Mouse (Mus musculus) liver, embryonic 14.5 days (tissue): ENCODE data around the gene Pbx4. TPM values are rescaled to one million over a fixed set of nuclear protein-coding genes. Genes with fewer than 3 reads are reported as not detected.
A peak's percentile ranks its signal among the peaks of the same experiment; 100 is the strongest.

Source experiments
- ATAC-seq: fragments of 200-750 bp; cut with Nextera tagmentation; 2 replicates; pipeline ENCODE4 v1.8.0; 2017; ENCODE audit warnings: moderate number of reproducible peaks, mild to moderate bottlenecking, moderate library complexity; ENCODE audit not compliant: insufficient read depth
- DNase-seq, 3 experiments: peaks; one replicate each; pipeline ENCODE4 v3.0.0-alpha.2; 2012 to 2013; ENCODE audit warnings: low read depth in 3 of 3, low spot score in 3 of 3
- H3K27ac ChIP-seq: fragments of 300-500 bp; sonication (generic); 2 replicates; pipeline ENCODE4 v1.5.1; 2014; ENCODE audit warnings: moderate library complexity, mild to moderate bottlenecking, control low read depth, inconsistent platforms
- H3K27me3 ChIP-seq: fragments of 300-500 bp; sonication (generic); 2 replicates; pipeline ENCODE4 v1.6.1; 2014; ENCODE audit warnings: mild to moderate bottlenecking, low read length, moderate library complexity; ENCODE audit not compliant: control insufficient read depth, insufficient read depth
- H3K36me3 ChIP-seq: fragments of 300-500 bp; sonication (generic); replicated peaks from 2 replicates; pipeline ENCODE4 v1.6.1; 2014; ENCODE audit warnings: low read depth; ENCODE audit not compliant: control insufficient read depth, insufficient read depth
- H3K4me1 ChIP-seq, 2 experiments: fragments of 200-500 bp in 1 of 2; fragments of 300-500 bp in 1 of 2; sonication (generic) in 1 of 2; replicated peaks; 2 replicates each; pipeline ENCODE4 v1.6.1; 2012 to 2014; ENCODE audit warnings: antibody characterized with exemption in 1 of 2, inconsistent platforms in 1 of 2, low read length in 1 of 2; ENCODE audit not compliant: control insufficient read depth in 2 of 2, insufficient read depth in 2 of 2
- H3K4me2 ChIP-seq: fragments of 300-500 bp; sonication (generic); 2 replicates; pipeline ENCODE4 v1.6.1; 2014; ENCODE audit warnings: low read depth, mild to moderate bottlenecking, control low read depth, moderate library complexity
- H3K4me3 ChIP-seq, 2 experiments: fragments of 200-500 bp in 1 of 2; fragments of 300-500 bp in 1 of 2; sonication (generic) in 1 of 2; 2 replicates each; pipeline ENCODE4 v1.5.1; 2012 to 2014; ENCODE audit warnings: low read depth in 2 of 2, low read length in 2 of 2, mild to moderate bottlenecking in 2 of 2, control low read depth in 1 of 2, inconsistent platforms in 1 of 2, moderate library complexity in 1 of 2; ENCODE audit not compliant: insufficient read depth in 1 of 2
- H3K9ac ChIP-seq: fragments of 300-500 bp; sonication (generic); replicated peaks from 2 replicates; pipeline ENCODE4 v1.6.1; 2014; ENCODE audit warnings: mild to moderate bottlenecking, control low read depth, moderate library complexity
- H3K9me3 ChIP-seq: fragments of 300-500 bp; sonication (generic); 2 replicates; pipeline ENCODE4 v1.6.1; 2016; ENCODE audit warnings: low read length, mixed read lengths; ENCODE audit not compliant: control insufficient read depth
- CTCF ChIP-seq: IDR thresholded peaks from 2 replicates; pipeline ENCODE4 v1.5.1; 2016; ENCODE audit warnings: antibody characterized with exemption, low read depth, control low read depth
- EP300 ChIP-seq: IDR thresholded peaks from 2 replicates; pipeline ENCODE4 v1.6.1; 2016; ENCODE audit warnings: antibody characterized with exemption, low read depth
- WGBS: fragments of 180-500 bp; shearing (Covaris S2); extraction: QIAGEN DNeasy Blood & Tissue Kit; methylation state at CpG from one replicate; pipeline ENCODE4 v1.1.7; 2014; ENCODE audit not compliant: insufficient replicate concordance; 5-methylcytosine and 5-hydroxymethylcytosine counted together
- polyA plus RNA-seq, 2 experiments: library from polyadenylated mRNA; depleted of rRNA in 1 of 2; stranded (reverse) in 1 of 2; unstranded in 1 of 2; fragments of >200 nt; fragmentation: Nextera tagmentation in 1 of 2; extraction: Ambion mirVana in 1 of 2; gene quantifications; 2 replicates each; pipeline versions ENCODE4 v1.2.1 to v1.2.3; 2012 to 2014

Gene Pbx4
- polyA plus RNA-seq, 2 experiments: 1.7 to 2.5 TPM

DNA sequence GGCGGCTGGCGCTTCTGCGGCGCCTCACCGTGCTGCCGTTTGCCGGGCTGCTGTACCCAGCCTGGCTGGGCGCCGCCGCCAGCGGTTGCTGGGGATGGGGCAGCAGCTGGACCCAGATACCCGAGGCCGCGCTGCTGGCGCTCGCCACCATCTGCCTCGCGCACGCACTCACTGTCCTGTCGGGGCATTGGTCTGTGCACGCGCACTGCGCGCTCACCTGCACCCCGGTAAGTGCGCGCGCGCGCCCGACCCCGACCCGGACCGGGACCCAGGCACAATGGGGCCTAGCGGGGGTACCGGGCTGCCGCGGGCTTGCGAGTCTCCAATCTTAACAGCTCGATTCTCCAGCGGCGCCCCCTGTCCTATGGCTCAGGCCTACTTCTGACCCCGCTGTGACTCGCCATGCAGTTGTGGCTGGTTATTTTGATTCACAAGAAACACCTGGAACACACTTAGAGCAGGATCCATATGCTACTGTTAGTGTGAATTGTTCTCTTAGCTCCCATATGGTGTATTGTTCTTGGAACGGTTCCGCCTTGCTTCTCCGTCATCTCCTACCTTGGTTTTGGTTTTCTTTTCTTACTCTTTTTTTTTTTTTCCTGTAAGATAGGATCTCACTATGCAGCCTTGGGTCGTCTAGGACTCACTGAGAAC lies 40.7 kb upstream of the Pbx4 start:
- peaks cover 27% of the 10 kb centered on the region for H3K36me3 ChIP-seq
- H3K9me3 ChIP-seq: no peaks in the 10 kb centered on the region
- peak overlapping the region; percentile 89 for H3K9ac ChIP-seq
- H3K4me2 ChIP-seq: peak overlapping the region; percentile 77
- peak overlapping the region; percentile 93 to 98 for H3K4me3 ChIP-seq
- no peaks in the 10 kb centered on the region for H3K27me3 ChIP-seq
- ATAC-seq (peak; percentile 68), DNase-seq (peak in 1 of 3 experiments; percentile 39)
- TF ChIP-seq CTCF (0 out of 2 replicates have a peak, but pooled peaks have one; percentile 8), EP300 (no peak)
- peak overlapping the region; percentile 53 for H3K27ac ChIP-seq
- H3K4me1 ChIP-seq: peaks cover 16 to 21% of the 10 kb centered on the region in 2 experiments
- WGBS: under 1% methylated on average over 41 of the region's 48 CpGs

DNA sequence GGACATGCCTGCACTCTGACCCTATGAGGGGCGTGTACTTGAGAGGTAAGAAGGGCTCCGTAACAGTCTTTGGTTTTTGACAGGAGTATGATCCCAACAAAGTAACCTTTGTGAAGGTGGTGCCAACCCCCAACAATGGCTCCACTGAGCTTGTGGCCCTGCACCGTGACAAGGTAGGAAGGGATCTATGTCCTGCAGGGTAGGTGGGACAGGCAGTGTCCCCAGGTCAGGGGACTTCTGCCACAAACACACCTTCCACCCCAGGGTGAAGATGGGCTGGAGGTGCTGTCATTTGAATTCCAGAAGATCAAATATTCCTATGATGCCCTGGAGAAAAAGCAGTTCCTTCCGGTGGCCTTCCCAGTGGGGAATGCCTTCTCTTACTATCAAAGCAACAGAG lies 38.6 kb upstream of the Pbx4 start:
- 88% methylated on average over 4 of the region's 4 CpGs for WGBS
- Histone ChIP-seq H3K4me1 (peaks cover 16 to 21% of the 10 kb centered on the region in 2 experiments), H3K9ac (no peak overlapping the region), H3K27ac (no peak overlapping the region), H3K27me3 (no peaks in the 10 kb centered on the region), H3K4me3 (no peak overlapping the region), H3K36me3 (peaks cover 47% of the 10 kb centered on the region), H3K4me2 (no peak overlapping the region), H3K9me3 (no peaks in the 10 kb centered on the region)
- ATAC-seq (no peak), DNase-seq (no peak)
- TF ChIP-seq CTCF (no peak), EP300 (no peak)

DNA sequence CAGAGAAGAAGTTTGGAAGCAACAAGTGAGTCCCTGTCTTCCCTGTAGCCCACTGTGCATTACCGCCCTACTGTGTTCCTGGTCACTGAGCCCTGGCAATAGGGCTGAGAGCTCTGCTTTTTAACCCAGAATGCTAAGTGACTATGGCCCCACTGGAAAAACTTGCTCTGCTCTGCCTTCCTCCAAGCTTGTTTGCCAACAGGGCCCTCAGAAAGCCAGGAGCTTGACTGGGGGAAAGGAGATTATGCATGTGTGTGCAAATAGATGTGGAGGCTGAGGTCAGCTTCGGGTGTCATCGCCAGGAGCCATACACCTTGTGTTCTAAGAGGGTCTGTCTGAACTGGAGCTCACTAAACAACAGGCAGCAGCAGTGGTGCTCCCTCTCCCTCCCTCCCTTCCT lies 38.2 kb upstream of the Pbx4 start:
- ATAC-seq: no peak
- Histone ChIP-seq H3K27me3 (no peaks in the 10 kb centered on the region), H3K9ac (no peak overlapping the region), H3K36me3 (peaks cover 51% of the 10 kb centered on the region), H3K4me1 (peaks cover 16 to 19% of the 10 kb centered on the region in 2 experiments), H3K4me3 (no peak overlapping the region), H3K4me2 (no peak overlapping the region), H3K9me3 (no peaks in the 10 kb centered on the region), H3K27ac (no peak overlapping the region)
- no peak for TF ChIP-seq EP300
- no peak for TF ChIP-seq CTCF
- 90% methylated on average over 3 of the region's 3 CpGs for WGBS
- no peak for DNase-seq

DNA sequence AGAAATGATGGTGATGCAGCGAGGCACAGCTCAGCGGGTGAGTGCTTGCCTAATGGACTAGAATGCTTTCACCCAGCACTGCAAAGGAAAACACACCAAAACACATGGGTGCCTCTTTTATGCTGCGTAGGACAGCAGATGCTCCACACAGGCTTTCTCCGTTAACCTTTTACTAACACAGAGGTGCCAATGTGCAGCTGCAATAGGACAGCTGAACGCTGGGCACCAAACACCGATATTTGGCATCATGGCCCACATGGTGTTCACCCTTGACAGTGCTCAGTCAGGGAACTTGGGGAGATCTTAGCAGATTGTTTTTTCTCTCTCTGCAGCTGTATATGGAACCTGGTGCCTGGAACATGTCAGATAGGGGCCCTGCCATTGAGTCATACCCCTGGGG lies 37.4 kb upstream of the Pbx4 start:
- ATAC-seq (no peak), DNase-seq (no peak)
- no peaks in the 10 kb centered on the region for H3K9me3 ChIP-seq
- peaks cover 58% of the 10 kb centered on the region for H3K36me3 ChIP-seq
- H3K27ac ChIP-seq: no peak overlapping the region
- no peak for TF ChIP-seq CTCF
- TF ChIP-seq EP300: no peak
- H3K4me2 ChIP-seq: no peak overlapping the region
- WGBS: 87% methylated on average over 6 of the region's 6 CpGs
- H3K9ac ChIP-seq: no peak overlapping the region
- H3K4me1 ChIP-seq: peaks cover 11% of the 10 kb centered on the region in 2 experiments
- H3K27me3 ChIP-seq: no peaks in the 10 kb centered on the region
- no peak overlapping the region for H3K4me3 ChIP-seq

DNA sequence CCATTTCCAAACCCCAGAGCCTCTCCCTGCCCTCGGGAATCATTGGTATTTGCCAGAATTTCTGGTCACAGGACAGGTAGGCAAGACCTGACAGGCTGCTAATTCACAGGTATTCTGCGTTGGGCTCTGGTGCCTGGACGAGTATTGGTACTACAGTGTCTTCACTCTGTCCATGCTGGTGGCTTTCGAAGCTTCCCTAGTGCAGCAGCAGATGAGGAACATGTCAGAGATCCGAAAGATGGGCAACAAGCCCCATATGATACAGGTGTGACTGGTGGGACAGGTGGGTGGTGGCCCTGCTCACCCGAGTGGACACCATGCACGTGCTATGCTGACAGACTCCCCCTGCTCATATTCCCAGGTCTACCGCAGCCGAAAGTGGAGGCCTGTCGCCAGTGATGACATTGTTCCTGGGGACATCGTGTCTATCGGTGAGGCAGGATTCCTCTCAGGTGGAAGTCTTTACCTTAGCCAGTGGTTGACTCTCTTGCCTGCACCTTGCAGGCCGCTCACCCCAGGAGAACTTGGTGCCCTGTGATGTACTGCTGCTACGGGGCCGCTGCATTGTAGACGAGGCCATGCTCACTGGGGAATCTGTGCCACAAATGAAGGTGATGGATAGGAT lies 35.5 kb upstream of the Pbx4 start:
- Histone ChIP-seq H3K27me3 (no peaks in the 10 kb centered on the region), H3K36me3 (peaks cover 74% of the 10 kb centered on the region), H3K9ac (no peak overlapping the region), H3K4me3 (no peak overlapping the region), H3K4me2 (no peak overlapping the region), H3K9me3 (no peaks in the 10 kb centered on the region), H3K27ac (no peak overlapping the region), H3K4me1 (peaks cover 8 to 10% of the 10 kb centered on the region in 2 experiments)
- DNase-seq (no peak), ATAC-seq (no peak)
- TF ChIP-seq EP300 (no peak), CTCF (no peak)
- WGBS: 88% methylated on average over 16 of the region's 16 CpGs
